Mouse (Mus musculus): ENCODE measurements around the gene Spata31d1b. TPM values are rescaled to one million over a fixed set of nuclear protein-coding genes. Genes with fewer than 3 reads are reported as not detected.
A peak's percentile ranks its signal among the peaks of the same experiment; 100 is the strongest.
"Not testable (repeated sequence)": the region's sequence is repeated elsewhere in the genome, so short reads cannot be mapped to it uniquely, and the experiment has no call there.

The Spata31d1b gene
- polyA plus RNA-seq, 1 experiment from 2014 or later, result not detected

DNA sequence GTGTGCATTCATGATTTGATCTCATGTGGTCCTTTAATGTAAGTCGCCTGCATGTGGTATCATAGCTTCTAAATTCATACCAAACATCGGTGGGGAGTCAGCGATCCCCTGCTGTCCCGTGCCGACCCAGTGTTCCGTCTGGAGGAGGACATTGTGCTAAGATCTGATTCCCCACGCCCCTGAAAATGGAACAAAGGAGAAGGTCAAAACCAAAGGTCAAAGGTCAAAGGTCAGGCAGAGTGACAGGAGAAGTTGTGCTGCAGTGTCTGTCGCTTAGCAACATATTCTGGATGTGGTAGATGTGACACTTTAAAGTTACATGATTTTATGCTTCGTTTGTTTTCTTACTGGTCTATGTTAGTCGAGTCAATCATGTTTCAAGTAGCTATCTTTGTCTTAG lies 20.6 kb upstream of the Spata31d1b start:
- H3K4me3 ChIP-seq (replicated peaks), result no peak overlapping the region
- 76% methylated on average over 10 of the region's 10 CpGs for WGBS (ENCODE audit: insufficient replicate concordance)
- DNase-seq (no peak), ATAC-seq (ENCODE audit: low read depth) (no peak)
- peaks cover 12% of the 10 kb centered on the region; the same call in 1 of the 2 replicates for H3K27me3 ChIP-seq
- no peak overlapping the region for H3K27ac ChIP-seq
- H3K36me3 ChIP-seq, result no peaks in the 10 kb centered on the region
- no peak overlapping the region for H3K9ac ChIP-seq
- H3K4me2 ChIP-seq, result no peak overlapping the region
- 0 out of 2 replicates have a peak, but pooled peaks cover 3% of the 10 kb centered on the region for H3K4me1 ChIP-seq (replicated peaks)
- no peaks in the 10 kb centered on the region for H3K9me3 ChIP-seq (replicated peaks)

DNA sequence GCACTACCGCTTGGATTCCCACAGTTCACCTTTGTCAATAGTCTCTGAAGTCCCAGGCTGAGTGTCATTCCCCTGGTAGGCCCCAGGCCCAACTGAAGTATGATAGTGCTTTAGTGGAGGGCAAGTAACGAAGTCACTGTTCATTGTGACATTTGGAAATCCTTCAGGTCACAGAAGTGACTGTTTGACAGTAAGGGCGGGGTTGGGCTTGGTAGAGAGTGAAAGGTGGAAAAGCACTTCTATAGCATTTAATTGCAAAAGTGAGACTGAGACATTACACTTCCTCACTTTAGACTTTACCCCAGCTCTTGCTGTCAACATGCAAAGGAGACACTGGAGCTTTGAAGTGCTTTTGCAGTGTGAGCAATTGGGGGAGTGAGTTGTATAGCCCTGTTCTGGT lies 18.1 kb upstream of the Spata31d1b start, which contains the start of gene 4921517D22Rik:
Gene 4921517D22Rik (minus strand): TSS at position 101 of the 400 bp plus-strand sequence.
- ATAC-seq (ENCODE audit: low read depth), result no peak
- H3K27me3 ChIP-seq, result peaks cover 24% of the 10 kb centered on the region

DNA sequence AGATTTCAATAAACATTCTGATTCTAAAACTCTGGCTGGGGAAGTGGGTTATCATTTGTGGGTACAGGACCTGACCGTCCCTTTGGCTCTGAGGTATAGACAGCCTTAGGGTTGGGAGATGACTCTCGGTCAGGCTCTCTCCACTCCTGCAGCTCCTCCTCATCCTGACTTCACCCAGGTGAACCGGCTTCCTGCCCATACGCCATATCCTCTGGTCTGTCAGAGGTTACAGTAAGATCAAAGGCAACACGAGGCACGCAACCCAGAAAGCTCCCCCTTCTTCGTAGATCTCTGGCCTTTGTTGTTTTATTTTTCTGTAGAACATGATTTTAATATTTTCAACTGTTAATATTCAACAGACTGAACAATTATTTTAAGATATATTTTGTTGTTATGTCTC lies 16.3 kb upstream of the Spata31d1b start:
- 76% methylated on average over 7 of the region's 7 CpGs for WGBS (ENCODE audit: insufficient replicate concordance)
- Histone ChIP-seq H3K27ac (no peak overlapping the region), H3K4me2 (no peak overlapping the region), H3K9me3 (replicated peaks) (no peaks in the 10 kb centered on the region), H3K4me3 (replicated peaks) (no peak overlapping the region), H3K36me3 (no peaks in the 10 kb centered on the region), H3K9ac (no peak overlapping the region), H3K27me3 (peaks cover 23% of the 10 kb centered on the region), H3K4me1 (replicated peaks) (no peaks in the 10 kb centered on the region)
- ATAC-seq (ENCODE audit: low read depth) (no peak), DNase-seq (no peak)

More for the DNA sequence above, 18.1 kb upstream of the Spata31d1b start, which contains the start of gene 4921517D22Rik:
- no peak within 1 kb of the TSS for H3K27ac ChIP-seq
- 0 out of 2 replicates have a peak, but pooled peaks cover 3% of the 10 kb centered on the region for H3K4me1 ChIP-seq (replicated peaks)
- DNase-seq, result no peak
- H3K36me3 ChIP-seq, result no peaks in the 10 kb centered on the region
- no peak within 1 kb of the TSS for H3K9ac ChIP-seq
- H3K9me3 ChIP-seq (replicated peaks), result no peaks in the 10 kb centered on the region
- H3K4me2 ChIP-seq, result no peak within 1 kb of the TSS
- no peak within 1 kb of the TSS for H3K4me3 ChIP-seq (replicated peaks)
- WGBS (ENCODE audit: insufficient replicate concordance), result 64% methylated on average over 3 of the region's 3 CpGs

DNA sequence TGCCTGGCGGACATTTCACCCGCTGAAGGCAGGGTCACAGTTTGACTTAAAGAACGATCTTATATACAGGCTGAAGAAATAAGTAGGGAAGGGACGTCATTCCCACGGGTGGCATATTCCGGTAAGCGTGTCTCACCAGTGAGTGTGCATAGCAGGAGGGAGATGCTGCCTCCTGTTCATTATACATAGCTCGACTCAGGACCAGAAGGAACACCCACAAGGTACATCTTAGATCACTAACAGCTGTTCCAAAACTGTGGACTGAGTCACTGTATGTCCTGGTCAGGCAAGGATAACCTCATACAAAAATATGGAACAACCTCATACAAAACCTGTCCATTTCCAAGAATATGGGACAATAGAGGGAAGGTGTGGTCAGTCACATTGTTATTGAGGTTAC lies 13.0 kb upstream of the Spata31d1b start:
- Histone ChIP-seq H3K4me3 (replicated peaks) (no peak overlapping the region), H3K4me1 (replicated peaks) (no peaks in the 10 kb centered on the region; the same call in 1 of the 2 replicates), H3K36me3 (no peaks in the 10 kb centered on the region), H3K27ac (no peak overlapping the region), H3K9me3 (replicated peaks) (no peaks in the 10 kb centered on the region), H3K4me2 (no peak overlapping the region), H3K27me3 (peaks cover 50% of the 10 kb centered on the region), H3K9ac (no peak overlapping the region)
- WGBS (ENCODE audit: insufficient replicate concordance), result 78% methylated on average over 8 of the region's 8 CpGs
- ATAC-seq (ENCODE audit: low read depth), result no peak
- DNase-seq, result no peak

DNA sequence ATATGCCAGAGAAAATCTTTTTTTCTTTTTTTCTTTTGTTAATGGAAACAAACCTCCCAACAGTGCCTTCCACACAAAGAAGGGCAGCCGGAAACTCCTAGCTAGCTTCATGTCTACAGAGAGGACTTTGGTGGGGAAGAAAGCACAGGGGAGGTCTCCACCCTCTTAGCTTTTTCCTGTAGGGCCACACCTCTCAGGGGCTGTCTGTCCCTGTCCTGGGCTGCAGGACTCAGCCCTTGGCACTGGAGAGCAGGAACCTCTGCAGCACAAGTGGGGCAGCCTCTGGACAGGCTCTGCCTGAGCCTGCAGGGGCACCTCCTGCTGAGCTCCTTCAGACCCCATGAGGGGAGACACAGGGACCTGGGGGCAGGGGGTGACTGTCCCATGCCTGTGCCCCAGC lies 11.9 kb upstream of the Spata31d1b start:
- not testable (repeated sequence) for H3K4me1 ChIP-seq (replicated peaks); DNase-seq; H3K4me3 ChIP-seq (replicated peaks); H3K9ac ChIP-seq; H3K4me2 ChIP-seq; H3K9me3 ChIP-seq (replicated peaks); H3K27ac ChIP-seq; H3K36me3 ChIP-seq; ATAC-seq (ENCODE audit: low read depth)
- H3K27me3 ChIP-seq, result peaks cover 60% of the 10 kb centered on the region
- WGBS (ENCODE audit: insufficient replicate concordance), result 57% methylated on average over 1 of the region's 1 CpGs

DNA sequence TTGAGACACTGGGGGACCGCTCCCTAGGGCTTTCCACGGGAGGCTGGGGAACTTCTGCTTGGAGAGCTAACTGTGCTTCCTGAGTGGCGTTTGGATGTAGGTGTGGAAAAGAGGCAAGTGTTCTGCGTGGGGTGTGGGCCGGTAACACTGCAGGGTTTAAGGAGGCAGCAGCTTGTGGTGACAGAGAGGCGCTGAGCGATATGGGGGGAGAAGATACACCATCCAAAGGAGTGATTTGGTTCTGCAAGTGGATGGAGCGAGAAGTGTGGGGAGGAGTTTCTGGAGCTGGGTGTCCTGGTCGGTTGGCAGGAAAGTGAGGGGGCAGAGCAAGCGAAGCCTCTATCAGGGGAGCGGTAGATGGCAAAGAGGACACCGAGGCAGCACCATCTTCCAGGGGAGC lies 8.6 kb upstream of the Spata31d1b start:
- no peak overlapping the region for H3K4me3 ChIP-seq (replicated peaks)
- H3K9ac ChIP-seq, result no peak overlapping the region
- 69% methylated on average over 12 of the region's 12 CpGs for WGBS (ENCODE audit: insufficient replicate concordance)
- no peak overlapping the region for H3K4me2 ChIP-seq
- ATAC-seq (ENCODE audit: low read depth) (no peak), DNase-seq (no peak)
- H3K27ac ChIP-seq, result no peak overlapping the region
- H3K27me3 ChIP-seq, result peaks cover 50% of the 10 kb centered on the region
- H3K9me3 ChIP-seq (replicated peaks), result no peaks in the 10 kb centered on the region
- H3K36me3 ChIP-seq, result no peaks in the 10 kb centered on the region
- no peaks in the 10 kb centered on the region; the same call in 1 of the 2 replicates for H3K4me1 ChIP-seq (replicated peaks)

DNA sequence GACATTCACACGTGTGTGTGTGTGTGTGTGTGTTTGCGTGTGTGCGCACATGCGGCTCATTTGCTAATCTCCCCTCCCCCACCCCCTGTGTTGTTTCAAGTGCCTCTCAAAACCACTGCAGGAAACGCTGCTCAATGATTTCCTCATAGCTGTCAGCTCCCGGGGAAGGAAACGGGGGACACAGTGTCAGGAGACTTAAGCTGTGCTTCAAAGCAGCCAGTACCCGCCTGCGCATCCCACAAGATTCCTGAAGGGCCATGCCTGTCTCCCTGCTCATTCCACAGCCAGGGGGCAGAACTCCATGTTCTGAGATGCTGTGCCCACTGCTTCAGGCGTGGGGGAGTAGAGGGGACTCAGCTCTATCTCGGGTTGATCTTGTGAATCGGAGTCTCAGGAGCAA lies 7.5 kb upstream of the Spata31d1b start:
- Histone ChIP-seq H3K27me3 (peaks cover 41% of the 10 kb centered on the region), H3K4me2 (0 out of 2 replicates have a peak overlapping the region, but pooled peaks have one; percentile 3), H3K27ac (no peak overlapping the region), H3K9ac (no peak overlapping the region), H3K9me3 (replicated peaks) (no peaks in the 10 kb centered on the region), H3K4me1 (replicated peaks) (no peaks in the 10 kb centered on the region; the same call in 1 of the 2 replicates), H3K36me3 (no peaks in the 10 kb centered on the region), H3K4me3 (replicated peaks) (no peak overlapping the region)
- 15% methylated on average over 12 of the region's 12 CpGs for WGBS (ENCODE audit: insufficient replicate concordance)
- DNase-seq (no peak), ATAC-seq (ENCODE audit: low read depth) (no peak)

DNA sequence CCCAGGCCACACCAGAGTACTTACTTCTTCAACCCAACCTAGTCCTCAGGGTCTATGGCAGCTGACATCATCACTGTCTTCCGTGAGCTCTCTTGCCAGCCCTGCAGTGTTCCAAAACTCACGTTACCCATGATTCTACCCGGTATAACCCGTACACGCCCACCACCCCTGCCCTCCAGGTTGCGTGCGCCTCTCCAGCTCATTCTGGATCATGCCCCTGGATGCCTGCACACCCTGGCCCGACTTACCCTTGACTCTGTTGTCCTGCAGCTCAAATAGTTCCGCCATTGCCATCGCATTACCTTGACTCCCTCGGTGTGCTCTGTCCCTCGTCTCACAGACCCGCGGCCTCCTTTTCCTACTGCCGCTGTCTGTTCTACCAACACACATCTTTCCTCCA lies 1.9 kb upstream of the Spata31d1b start, which contains the start of gene Spata31d1a:
Gene Spata31d1a (minus strand): TSS at position 101 of the 400 bp plus-strand sequence.
- Histone ChIP-seq H3K4me1 (replicated peaks) (peaks cover 5% of the 10 kb centered on the region), H3K36me3 (no peaks in the 10 kb centered on the region), H3K4me2 (no peak within 1 kb of the TSS), H3K9me3 (replicated peaks) (no peaks in the 10 kb centered on the region), H3K9ac (no peak within 1 kb of the TSS), H3K27me3 (peaks cover 33% of the 10 kb centered on the region), H3K4me3 (replicated peaks) (no peak within 1 kb of the TSS), H3K27ac (no peak within 1 kb of the TSS)
- DNase-seq (no peak), ATAC-seq (ENCODE audit: low read depth) (no peak)
- WGBS (ENCODE audit: insufficient replicate concordance), result 80% methylated on average over 15 of the region's 15 CpGs

DNA sequence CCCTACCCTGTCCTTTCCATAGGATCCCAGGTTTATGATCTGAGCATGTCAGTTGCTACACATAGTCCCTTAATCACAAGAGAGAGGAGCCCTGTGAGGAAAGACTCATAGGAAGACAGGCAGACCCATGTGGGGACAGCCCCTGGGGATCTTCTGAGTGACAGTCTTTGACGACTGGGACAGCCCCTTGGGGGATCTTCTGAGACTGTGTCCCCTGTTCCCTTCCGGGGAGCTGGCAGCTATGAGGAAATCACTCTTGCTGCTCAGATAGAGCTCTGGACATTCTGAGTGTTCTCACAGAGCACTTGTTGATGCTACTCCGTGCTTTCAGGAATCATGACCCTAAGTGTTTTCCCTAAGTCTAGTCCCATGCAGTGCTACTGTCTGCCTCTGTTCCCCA lies 1.6 kb downstream of the Spata31d1b start:
- Histone ChIP-seq H3K36me3 (no peaks in the 10 kb centered on the region), H3K4me2 (no peak overlapping the region), H3K27me3 (peaks cover 36% of the 10 kb centered on the region), H3K4me1 (replicated peaks) (peaks cover 24% of the 10 kb centered on the region), H3K9me3 (replicated peaks) (no peaks in the 10 kb centered on the region), H3K9ac (no peak overlapping the region), H3K27ac (no peak overlapping the region), H3K4me3 (replicated peaks) (no peak overlapping the region)
- no peak for ATAC-seq (ENCODE audit: low read depth)
- DNase-seq, result no peak
- 37% methylated on average over 3 of the region's 3 CpGs for WGBS (ENCODE audit: insufficient replicate concordance)

DNA sequence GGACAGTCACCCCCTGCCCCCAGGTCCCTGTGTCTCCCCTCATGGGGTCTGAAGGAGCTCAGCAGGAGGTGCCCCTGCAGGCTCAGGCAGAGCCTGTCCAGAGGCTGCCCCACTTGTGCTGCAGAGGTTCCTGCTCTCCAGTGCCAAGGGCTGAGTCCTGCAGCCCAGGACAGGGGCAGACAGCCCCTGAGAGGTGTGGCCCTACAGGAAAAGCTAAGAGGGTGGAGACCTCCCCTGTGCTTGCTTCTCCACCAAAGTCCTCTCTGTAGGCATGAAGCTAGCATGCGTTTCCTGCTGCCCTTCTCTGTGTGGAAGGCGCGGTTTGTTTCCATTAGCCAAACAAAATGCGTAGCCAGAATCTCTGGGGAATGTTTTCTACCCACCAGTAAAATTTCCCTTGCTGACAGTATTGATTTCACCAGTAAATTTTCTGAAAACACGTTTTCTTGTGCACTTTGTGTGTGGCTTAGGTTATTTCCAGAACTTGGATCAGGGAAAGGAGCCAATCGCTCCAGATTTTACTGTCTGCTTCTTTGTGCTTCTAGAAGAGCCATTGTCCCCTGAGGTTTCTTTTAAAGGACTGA lies 6.9 kb downstream of the Spata31d1b start:
- H3K4me2 ChIP-seq; H3K4me3 ChIP-seq (replicated peaks); H3K36me3 ChIP-seq; DNase-seq; H3K9me3 ChIP-seq (replicated peaks): not testable (repeated sequence)
- 29% methylated on average over 6 of the region's 6 CpGs for WGBS (ENCODE audit: insufficient replicate concordance)
- peak; percentile 52; the same call in 1 of the 2 replicates for ATAC-seq (ENCODE audit: low read depth)
- H3K4me1 ChIP-seq (replicated peaks), result peaks cover 58% of the 10 kb centered on the region
- H3K27ac ChIP-seq, result peak overlapping the region; percentile 13; the same call in 1 of the 2 replicates
- H3K9ac ChIP-seq, result 0 out of 2 replicates have a peak overlapping the region, but pooled peaks have one; percentile 7
- peaks cover 14% of the 10 kb centered on the region for H3K27me3 ChIP-seq

DNA sequence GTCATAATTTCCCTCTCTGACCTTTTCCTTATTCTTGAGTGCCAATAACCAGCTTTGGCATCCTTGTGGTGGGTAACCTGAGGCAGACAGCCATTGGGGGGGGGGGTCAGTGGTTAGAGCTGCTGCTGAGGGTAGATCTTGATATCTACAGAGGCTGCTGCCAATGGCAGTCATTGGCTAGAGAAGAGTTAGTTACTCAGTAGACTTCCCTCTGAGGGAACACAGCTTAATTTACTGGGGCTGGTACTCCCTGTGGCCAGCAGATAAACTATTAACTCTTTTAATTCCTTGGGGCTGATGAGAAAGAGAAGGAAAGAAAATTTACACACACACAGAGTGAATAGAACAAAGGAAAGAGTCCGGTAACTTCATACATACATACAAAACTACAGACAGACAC lies 7.4 kb downstream of the Spata31d1b start:
- DNase-seq (no peak), ATAC-seq (ENCODE audit: low read depth) (peak; percentile 66)
- Histone ChIP-seq H3K27me3 (peaks cover 9% of the 10 kb centered on the region), H3K36me3 (no peaks in the 10 kb centered on the region), H3K9ac (0 out of 2 replicates have a peak overlapping the region, but pooled peaks have one; percentile 7), H3K4me1 (replicated peaks) (peaks cover 62% of the 10 kb centered on the region), H3K27ac (no peak overlapping the region; the same call in 1 of the 2 replicates), H3K4me2 (no peak overlapping the region), H3K9me3 (replicated peaks) (no peaks in the 10 kb centered on the region), H3K4me3 (replicated peaks) (no peak overlapping the region)
- 68% methylated on average over 1 of the region's 1 CpGs for WGBS (ENCODE audit: insufficient replicate concordance)

DNA sequence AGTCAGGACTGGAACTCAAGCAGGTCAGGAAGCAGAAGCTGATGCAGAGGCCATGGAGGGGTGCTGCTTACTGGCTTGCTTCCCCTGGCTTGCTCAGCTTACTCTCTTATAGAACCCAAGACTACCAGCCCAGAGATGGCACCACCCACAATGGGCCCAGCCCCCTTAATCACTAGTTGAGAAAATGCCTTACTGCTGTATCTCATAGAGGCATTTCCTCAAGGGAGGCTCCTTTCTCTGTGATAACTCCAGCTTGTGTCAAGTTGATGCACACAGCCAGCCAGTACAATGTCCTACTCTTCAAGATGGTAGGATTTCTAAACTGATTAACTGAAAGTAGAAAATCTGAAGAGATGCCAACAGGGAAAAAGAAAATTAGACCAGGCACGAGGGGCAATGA lies 10.0 kb downstream of the Spata31d1b start:
- H3K36me3 ChIP-seq; H3K27ac ChIP-seq; H3K4me3 ChIP-seq (replicated peaks); H3K4me2 ChIP-seq; H3K9me3 ChIP-seq (replicated peaks); H3K9ac ChIP-seq: not testable (repeated sequence)
- WGBS (ENCODE audit: insufficient replicate concordance), result 52% methylated on average over 1 of the region's 1 CpGs
- peak; percentile 42 for DNase-seq
- peak; percentile 70 for ATAC-seq (ENCODE audit: low read depth)
- Histone ChIP-seq H3K4me1 (replicated peaks) (peaks cover 58% of the 10 kb centered on the region), H3K27me3 (peaks cover 26% of the 10 kb centered on the region)

Data from liver, embryonic 13.5 days (tissue).